Mouse (Mus musculus) bone marrow, adult 2 months (tissue): ENCODE measurements around the gene Ssbp3.

Source experiments
- CTCF ChIP-seq: fragments of 200-500 bp; IDR thresholded peaks from 2 replicates; pipeline ENCODE4 v1.5.1; 2011; ENCODE audit warnings: low read length, control low read depth; ENCODE audit not compliant: control insufficient read depth, insufficient read depth
- POLR2A ChIP-seq: fragments of 200-500 bp; IDR thresholded peaks from 2 replicates; pipeline ENCODE4 v1.6.1; 2011; ENCODE audit warnings: low read depth, mild to moderate bottlenecking, control low read depth, low read length, borderline replicate concordance; ENCODE audit not compliant: control insufficient read depth

DNA sequence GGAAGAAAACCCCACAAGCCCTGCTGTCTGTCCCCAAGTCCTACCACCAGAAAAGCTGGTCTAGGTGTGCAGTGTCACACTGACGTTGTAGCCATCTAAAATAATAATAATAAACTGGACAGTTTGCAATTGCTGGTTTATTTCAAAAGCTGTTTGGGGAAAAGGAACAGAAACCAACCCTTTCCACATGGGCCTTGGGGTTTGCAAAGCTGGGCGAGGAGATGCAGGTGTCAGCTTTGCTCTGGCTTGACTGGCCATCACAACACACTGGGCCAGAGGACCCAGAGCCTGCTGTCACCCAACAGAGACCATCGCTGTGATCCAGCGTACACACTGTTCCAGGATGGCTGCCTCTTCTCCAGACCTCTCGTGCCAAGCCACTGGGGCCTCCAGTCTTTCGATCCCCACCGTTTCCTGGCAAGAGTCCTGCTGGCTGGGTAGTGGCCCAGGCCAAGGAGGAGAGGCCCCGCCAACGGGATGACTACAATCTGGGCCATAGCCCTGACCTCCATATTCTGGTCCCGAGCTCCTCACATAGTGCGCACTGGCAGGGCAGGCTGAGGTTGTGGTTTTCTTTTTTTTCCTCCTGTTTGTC is 138.2 kb downstream of the Ssbp3 start:
- TF ChIP-seq POLR2A: no peak
- no peak for TF ChIP-seq CTCF
